Mouse (Mus musculus) right cerebral cortex, postnatal 10 days (tissue): ENCODE measurements around the gene Sez6.

Source experiments
- DNase-seq, 2 experiments: peaks; one replicate each; pipeline ENCODE4 v3.0.0; 2021; ENCODE audit warnings: low spot score in 2 of 2

Sez6 gene

GRCm38 (mm10) chr11:77980281-77981204 lies 49.9 kb downstream of the Sez6 start:
- DNase-seq, result peak; percentile 76 to 84

- DNase-seq, result peak; percentile 97 to 99
Measured at GRCm38 (mm10) chr11:77981609-77982440, 51.2 kb downstream of the Sez6 start.

- DNase-seq, result peak; percentile 100
Measured at GRCm38 (mm10) chr11:77982441-77982905, 51.9 kb downstream of the Sez6 start, which contains the start of gene Phf12. TSS of gene Phf12 (plus strand) at chr11:77982754.

GRCm38 (mm10) chr11:77983191-77983936 lies 52.8 kb downstream of the Sez6 start:
- peak; percentile 78 to 85 for DNase-seq

- peak; percentile 74 to 75 for DNase-seq
Measured at GRCm38 (mm10) chr11:77983937-77984835, 53.6 kb downstream of the Sez6 start.

GRCm38 (mm10) chr11:77984836-77985231 lies 54.2 kb downstream of the Sez6 start:
- DNase-seq, result peak; percentile 54 to 57

GRCm38 (mm10) chr11:77985541-77986065 lies 55.0 kb downstream of the Sez6 start:
- no peak for DNase-seq

GRCm38 (mm10) chr11:77989071-77989690 lies 58.6 kb downstream of the Sez6 start:
- peak in 1 of 2 experiments; percentile 50 for DNase-seq

- DNase-seq, result no peak
Measured at GRCm38 (mm10) chr11:77995556-77995955, 65.0 kb downstream of the Sez6 start.

- no peak for DNase-seq
Measured at GRCm38 (mm10) chr11:78006446-78006845, 75.8 kb downstream of the Sez6 start.

- peak; percentile 69 to 84 for DNase-seq
Measured at GRCm38 (mm10) chr11:78019676-78020075, 89.1 kb downstream of the Sez6 start.

- DNase-seq, result peak in 1 of 2 experiments; percentile 45
Measured at GRCm38 (mm10) chr11:78023607-78024006, 93.0 kb downstream of the Sez6 start.
